In the genomic region with DNA sequence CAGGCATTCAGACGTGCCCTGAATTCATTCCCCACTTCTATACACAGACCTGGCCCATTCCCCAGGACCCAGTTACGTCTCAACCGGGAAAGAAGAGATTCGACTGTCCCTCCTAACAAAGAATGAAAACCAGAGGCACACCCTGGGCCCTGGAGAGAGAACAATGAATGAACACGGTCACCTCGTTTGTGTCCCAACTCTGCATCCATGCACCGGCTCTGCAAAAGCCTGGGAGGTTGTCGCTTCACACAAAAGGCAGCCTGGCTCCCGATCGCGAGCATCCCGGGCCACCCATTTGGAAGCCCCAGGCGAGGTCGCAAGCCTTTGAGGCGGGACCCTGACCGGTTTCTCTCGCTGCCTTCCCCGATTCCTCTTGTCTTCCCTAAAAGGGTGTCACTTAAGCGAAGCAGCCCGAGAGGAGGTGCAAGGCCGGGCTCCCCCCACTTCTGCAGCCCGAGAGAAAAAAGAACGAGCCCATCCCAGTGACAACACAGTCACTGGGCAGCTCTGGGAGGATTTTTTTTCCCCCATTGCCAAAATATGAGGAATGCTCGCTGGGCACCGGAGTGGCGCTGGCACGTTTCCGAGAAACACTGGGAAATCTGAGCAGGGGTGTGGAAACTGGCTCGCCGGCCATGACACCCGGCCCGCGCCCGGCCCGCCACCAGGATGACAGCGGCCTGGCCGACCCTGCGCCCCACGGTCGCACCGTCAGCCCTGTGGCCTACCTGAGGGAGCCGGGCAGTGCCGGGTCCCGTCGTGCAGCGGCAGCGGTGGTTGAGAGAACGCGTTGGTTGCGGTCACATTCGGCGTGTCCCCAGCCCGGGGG, we compare ENCODE assay signal across 8 mouse cellular contexts. TPM values are rescaled to one million over a fixed set of nuclear protein-coding genes. Genes with fewer than 3 reads are reported as not detected.
DNase-seq lines count a peak whose midpoint lies in the region; ATAC-seq and TF ChIP-seq lines count a peak whose summit lies in the region.

No protein-coding gene starts in this region.

- ATAC-seq in embryonic facial prominence, embryonic 11.5 days (replicated peaks; ENCODE audit: insufficient number of reproducible peaks, low FRiP score, low TSS enrichment, low read depth): peak; percentile 65
- ATAC-seq in intestine, postnatal 0 days: peak; percentile 50; the same call in 1 of the 2 replicates
- ATAC-seq in limb, embryonic 11.5 days (ENCODE audit: insufficient number of reproducible peaks, low FRiP score, low TSS enrichment, low read depth): peak; percentile 55
- peak; percentile 70 for ATAC-seq in midbrain, embryonic 11.5 days (ENCODE audit: low FRiP score)

- H3K36me3 ChIP-seq in embryonic facial prominence, embryonic 11.5 days (replicated peaks; ENCODE audit: control insufficient read depth, insufficient read depth, low read depth, low read length): no peaks in the 10 kb centered on the region
- H3K36me3 ChIP-seq in intestine, postnatal 0 days (ENCODE audit: control insufficient read depth, insufficient read depth): no peaks in the 10 kb centered on the region
- no peaks in the 10 kb centered on the region; the same call in 1 of the 2 replicates for H3K36me3 ChIP-seq in limb, embryonic 11.5 days (ENCODE audit: control insufficient read depth, insufficient read depth, low read length)
- no peaks in the 10 kb centered on the region for H3K36me3 ChIP-seq in midbrain, embryonic 11.5 days (ENCODE audit: control insufficient read depth, insufficient read depth, low read length)
- H3K36me3 ChIP-seq in small intestine, adult 2 months (ENCODE audit: control insufficient read depth, insufficient read depth, low read length): no peaks in the 10 kb centered on the region

- peak overlapping the region; percentile 99 for H3K9ac ChIP-seq in embryonic facial prominence, embryonic 11.5 days (replicated peaks; ENCODE audit: low read length)
- H3K9ac ChIP-seq in intestine, postnatal 0 days (ENCODE audit: low read depth, low read length): peak overlapping the region; percentile 97
- peak overlapping the region; percentile 100 for H3K9ac ChIP-seq in limb, embryonic 11.5 days (ENCODE audit: low read length)
- peak overlapping the region; percentile 100 for H3K9ac ChIP-seq in midbrain, embryonic 11.5 days (ENCODE audit: low read length)

- under 1% methylated on average over 53 of the region's 53 CpGs for WGBS in embryonic facial prominence, embryonic 11.5 days
- under 1% methylated on average over 53 of the region's 53 CpGs for WGBS in intestine, postnatal 0 days
- WGBS in limb, embryonic 11.5 days: under 1% methylated on average over 53 of the region's 53 CpGs
- WGBS in midbrain, embryonic 11.5 days: 1% methylated on average over 52 of the region's 53 CpGs
- WGBS in small intestine, adult 2 months: under 1% methylated on average over 53 of the region's 53 CpGs

- H3K27me3 ChIP-seq in embryonic facial prominence, embryonic 11.5 days (ENCODE audit: control insufficient read depth, insufficient read depth, low read length): no peaks in the 10 kb centered on the region
- H3K27me3 ChIP-seq in intestine, postnatal 0 days (replicated peaks; ENCODE audit: control insufficient read depth, insufficient read depth, low read length): no peaks in the 10 kb centered on the region
- no peaks in the 10 kb centered on the region for H3K27me3 ChIP-seq in limb, embryonic 11.5 days (ENCODE audit: control insufficient read depth, insufficient read depth, low read length)
- no peaks in the 10 kb centered on the region for H3K27me3 ChIP-seq in midbrain, embryonic 11.5 days (ENCODE audit: control insufficient read depth, insufficient read depth, low read length)
- no peaks in the 10 kb centered on the region for H3K27me3 ChIP-seq in small intestine, adult 2 months (ENCODE audit: control insufficient read depth, insufficient read depth, low read length)

- TF ChIP-seq CTCF in intestine, postnatal 0 days (IDR thresholded peaks at IDR 0.05; ENCODE audit: low read depth): no peak
- 0 out of 2 replicates have a peak, but pooled peaks have one; percentile 3 for TF ChIP-seq CTCF in small intestine, adult 2 months (IDR thresholded peaks at IDR 0.05; ENCODE audit: extremely low read depth, insufficient read length, insufficient replicate concordance, low read depth, low read length)

- H3K4me3 ChIP-seq in embryonic facial prominence, embryonic 11.5 days (ENCODE audit: low read depth, low read length): peak overlapping the region; percentile 92
- H3K4me3 ChIP-seq in intestine, postnatal 0 days (ENCODE audit: low read depth, low read length): peak overlapping the region; percentile 94
- H3K4me3 ChIP-seq in limb, embryonic 11.5 days (ENCODE audit: low read depth, low read length): peak overlapping the region; percentile 100
- H3K4me3 ChIP-seq in midbrain, embryonic 11.5 days (ENCODE audit: low read depth, low read length): peak overlapping the region; percentile 97
- H3K4me3 ChIP-seq in small intestine, adult 2 months (ENCODE audit: low read depth, low read length): peak overlapping the region; percentile 68

- peak; percentile 54; the same call in 1 of the 2 replicates for TF ChIP-seq POLR2A in small intestine, adult 2 months (IDR thresholded peaks at IDR 0.05; ENCODE audit: low read depth, low read length)

- peak overlapping the region; percentile 94 for H3K27ac ChIP-seq in embryonic facial prominence, embryonic 11.5 days (replicated peaks; ENCODE audit: low read depth, low read length)
- H3K27ac ChIP-seq in intestine, postnatal 0 days (ENCODE audit: low read depth, low read length): peak overlapping the region; percentile 97
- H3K27ac ChIP-seq in limb, embryonic 11.5 days (replicated peaks; ENCODE audit: low read depth, low read length): peak overlapping the region; percentile 95
- H3K27ac ChIP-seq in midbrain, embryonic 11.5 days (ENCODE audit: low read depth, low read length): peak overlapping the region; percentile 95
- peak overlapping the region; percentile 85 for H3K27ac ChIP-seq in small intestine, adult 2 months (ENCODE audit: insufficient read depth, low read depth, low read length)

- DNase-seq in spleen, adult 12 weeks (ENCODE audit: low spot score): peak; percentile 49
- DNase-seq in spleen, postnatal 14 days (ENCODE audit: low spot score in 2 of 2): no peak
- peak; percentile 57 for DNase-seq in embryonic facial prominence, embryonic 11.5 days (ENCODE audit: low spot score)
- DNase-seq in heart, adult 11 months: peak; percentile 98
- peak; percentile 61 for DNase-seq in limb, embryonic 11.5 days (ENCODE audit: low spot score)
- peak; percentile 96 for DNase-seq in midbrain, embryonic 11.5 days (ENCODE audit: low spot score, missing footprints)

- H3K4me2 ChIP-seq in embryonic facial prominence, embryonic 11.5 days (ENCODE audit: low read depth, low read length): peak overlapping the region; percentile 81
- peak overlapping the region; percentile 80 for H3K4me2 ChIP-seq in intestine, postnatal 0 days (replicated peaks; ENCODE audit: low read depth)
- H3K4me2 ChIP-seq in limb, embryonic 11.5 days (ENCODE audit: low read depth, severe bottlenecking): peak overlapping the region; percentile 79
- H3K4me2 ChIP-seq in midbrain, embryonic 11.5 days: peak overlapping the region; percentile 52

- no peaks in the 10 kb centered on the region for H3K9me3 ChIP-seq in embryonic facial prominence, embryonic 11.5 days (replicated peaks; ENCODE audit: control insufficient read depth, low read length)
- H3K9me3 ChIP-seq in intestine, postnatal 0 days (ENCODE audit: control insufficient read depth): no peaks in the 10 kb centered on the region
- no peaks in the 10 kb centered on the region for H3K9me3 ChIP-seq in limb, embryonic 11.5 days (ENCODE audit: control insufficient read depth, low read length)
- H3K9me3 ChIP-seq in midbrain, embryonic 11.5 days (ENCODE audit: control insufficient read depth, low read length): no peaks in the 10 kb centered on the region

- no peaks in the 10 kb centered on the region for H3K4me1 ChIP-seq in embryonic facial prominence, embryonic 11.5 days (ENCODE audit: control insufficient read depth, insufficient read depth, low read length)
- peaks cover 7% of the 10 kb centered on the region; the same call in 1 of the 2 replicates for H3K4me1 ChIP-seq in intestine, postnatal 0 days (replicated peaks; ENCODE audit: control insufficient read depth, insufficient read depth, low read length)
- H3K4me1 ChIP-seq in limb, embryonic 11.5 days (ENCODE audit: control insufficient read depth, insufficient read depth, low read length): peaks cover 4% of the 10 kb centered on the region; the same call in 1 of the 2 replicates
- H3K4me1 ChIP-seq in midbrain, embryonic 11.5 days (ENCODE audit: control insufficient read depth, insufficient read depth, low read length): peaks cover 8% of the 10 kb centered on the region; the same call in 1 of the 2 replicates
- H3K4me1 ChIP-seq in small intestine, adult 2 months (ENCODE audit: control insufficient read depth, insufficient read depth, insufficient read length, low read length): no peaks in the 10 kb centered on the region; the same call in 1 of the 2 replicates

RNA-seq across cellular contexts. Expression of a gene that starts 0.7 kb away (rescaled TPM):
- 124 and 131 TPM in 2 replicates for polyA plus RNA-seq in embryonic facial prominence, embryonic 11.5 days (2014; fragmentation: Nextera tagmentation; extraction: Ambion mirVana)
- polyA plus RNA-seq in intestine, postnatal 0 days (2015; fragmentation: Nextera tagmentation; extraction: Ambion mirVana): 64.9 and 66.4 TPM in 2 replicates
- polyA plus RNA-seq in limb, embryonic 11.5 days (2014; fragmentation: Nextera tagmentation; extraction: Ambion mirVana): 135 and 141 TPM in 2 replicates
- polyA plus RNA-seq in midbrain, embryonic 11.5 days (2014; fragmentation: Nextera tagmentation; extraction: Ambion mirVana): 141 and 146 TPM in 2 replicates
- polyA plus RNA-seq in small intestine, adult 2 months (2012; rRNA removed): 42.8 and 81.6 TPM in 2 replicates

Comparison
In these comparisons a context has a peak if more than half of its experiments do, and no peak if none do; other contexts are left out.
1. DNase-seq: peak in spleen, adult 12 weeks (single experiment), embryonic facial prominence, embryonic 11.5 days (single experiment), heart, adult 11 months (single experiment), limb, embryonic 11.5 days (single experiment) and midbrain, embryonic 11.5 days (single experiment); none in spleen, postnatal 14 days (0 of 2).
2. Peak in every context shown above with its lines, with median percentiles within 50 percentile points of each other: ATAC-seq, H3K27ac ChIP-seq, H3K4me2 ChIP-seq, H3K4me3 ChIP-seq and H3K9ac ChIP-seq.